Mouse (Mus musculus): ENCODE measurements at regions not wholly inside any gene's neighbourhood (a gene's known extent, or its start where the extent isn't known, plus 50 kb on each side); places are given as distances from the start of the nearest gene placed in this dataset.

- Histone ChIP-seq H3K9ac (no peak overlapping the region), H3K4me3 (ENCODE audit: low read depth, low read length) (no peak overlapping the region), H3K27me3 (ENCODE audit: insufficient read depth, low read length) (no peaks in the 10 kb centered on the region), H3K4me2 (no peak overlapping the region), H3K9me3 (ENCODE audit: low read depth, low read length) (no peaks in the 10 kb centered on the region), H3K4me1 (ENCODE audit: insufficient read depth) (no peaks in the 10 kb centered on the region), H3K27ac (ENCODE audit: low read depth) (no peak overlapping the region), H3K36me3 (ENCODE audit: insufficient read depth) (no peaks in the 10 kb centered on the region)
- ATAC-seq (ENCODE audit: insufficient read depth) (no peak), DNase-seq (no peak)
- 81% methylated on average over 2 of the region's 2 CpGs for WGBS
- TF ChIP-seq CTCF (IDR thresholded peaks at IDR 0.05; ENCODE audit: low read depth) = no peak
These were observed 1307.1 kb upstream of the Gm7489 start for GRCm38 (mm10) chr15:52577614-52578013.

- H3K9ac ChIP-seq = no peak overlapping the region
- no peak overlapping the region for H3K4me2 ChIP-seq
- no peak overlapping the region for H3K4me3 ChIP-seq (ENCODE audit: low read depth, low read length)
- H3K9me3 ChIP-seq (ENCODE audit: low read depth, low read length) = no peaks in the 10 kb centered on the region
- no peaks in the 10 kb centered on the region for H3K36me3 ChIP-seq (ENCODE audit: insufficient read depth)
- TF ChIP-seq CTCF (IDR thresholded peaks at IDR 0.05; ENCODE audit: low read depth) = no peak
- no peaks in the 10 kb centered on the region for H3K27me3 ChIP-seq (ENCODE audit: insufficient read depth, low read length)
- ATAC-seq (ENCODE audit: insufficient read depth) (no peak), DNase-seq (no peak)
- WGBS = 22% methylated on average over 4 of the region's 4 CpGs
- no peaks in the 10 kb centered on the region for H3K4me1 ChIP-seq (ENCODE audit: insufficient read depth)
- H3K27ac ChIP-seq (ENCODE audit: low read depth) = no peak overlapping the region
These were observed 1295.3 kb upstream of the Gm7489 start for GRCm38 (mm10) chr15:52589391-52589790.

- no peaks in the 10 kb centered on the region for H3K4me1 ChIP-seq (ENCODE audit: insufficient read depth)
- no peak for DNase-seq
- H3K36me3 ChIP-seq (ENCODE audit: insufficient read depth) = no peaks in the 10 kb centered on the region
- H3K27ac ChIP-seq (ENCODE audit: low read depth) = no peak overlapping the region
- no peak for ATAC-seq (ENCODE audit: insufficient read depth)
- no peak overlapping the region for H3K4me2 ChIP-seq
- H3K9ac ChIP-seq = no peak overlapping the region
- H3K9me3 ChIP-seq (ENCODE audit: low read depth, low read length) = no peaks in the 10 kb centered on the region
- TF ChIP-seq CTCF (IDR thresholded peaks at IDR 0.05; ENCODE audit: low read depth) = no peak
- no peak overlapping the region for H3K4me3 ChIP-seq (ENCODE audit: low read depth, low read length)
- no peaks in the 10 kb centered on the region for H3K27me3 ChIP-seq (ENCODE audit: insufficient read depth, low read length)
These were observed 1285.2 kb upstream of the Gm7489 start for GRCm38 (mm10) chr15:52599511-52599910.

DNA sequence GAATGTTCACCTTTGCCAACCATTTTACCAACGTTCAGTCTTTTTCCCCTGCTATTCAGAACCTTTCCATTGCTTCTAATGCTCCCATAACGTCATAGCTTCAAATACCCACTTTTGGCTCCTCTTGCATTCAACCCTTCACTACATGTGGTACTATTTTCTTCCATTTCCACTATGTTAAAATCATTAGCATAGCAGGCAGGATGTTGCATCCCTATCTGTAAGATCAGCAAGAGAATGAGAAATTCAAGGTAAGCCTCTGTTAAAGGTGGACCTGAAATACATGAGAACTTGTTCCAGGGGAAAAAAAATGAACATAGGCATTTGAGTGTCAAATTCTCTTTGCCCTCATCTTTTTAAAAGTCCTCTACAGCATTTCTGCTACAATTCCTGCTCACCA is 1284.7 kb upstream of the Gm7489 start:
- no peaks in the 10 kb centered on the region for H3K36me3 ChIP-seq (ENCODE audit: insufficient read depth)
- TF ChIP-seq CTCF (IDR thresholded peaks at IDR 0.05; ENCODE audit: low read depth) = no peak
- H3K9me3 ChIP-seq (ENCODE audit: low read depth, low read length) = no peaks in the 10 kb centered on the region

DNA sequence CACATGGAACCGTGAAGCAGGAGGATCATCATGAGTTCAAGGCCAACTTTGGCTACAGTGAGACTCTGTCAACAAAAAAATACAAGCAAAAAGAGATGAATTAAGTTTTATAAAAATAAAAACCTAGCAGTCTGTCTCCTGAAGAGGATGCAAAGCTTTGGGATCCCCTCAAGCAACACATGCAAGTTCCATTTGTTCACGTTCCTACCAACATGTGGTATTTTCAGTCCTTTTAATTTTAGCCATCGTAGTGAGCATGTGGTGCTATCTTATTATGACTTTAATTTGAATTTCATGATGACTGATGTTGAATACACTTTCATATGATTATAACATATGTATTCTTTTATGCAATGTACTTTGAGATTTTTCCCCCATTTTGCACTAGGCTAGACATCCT is 1244.9 kb upstream of the Gm7489 start:
- DNase-seq (no peak), ATAC-seq (ENCODE audit: insufficient read depth) (no peak)
- no peak overlapping the region for H3K9ac ChIP-seq
- no peaks in the 10 kb centered on the region for H3K9me3 ChIP-seq (ENCODE audit: low read depth, low read length)
- H3K4me3 ChIP-seq (ENCODE audit: low read depth, low read length) = no peak overlapping the region
- H3K4me2 ChIP-seq = no peak overlapping the region
- TF ChIP-seq CTCF (IDR thresholded peaks at IDR 0.05; ENCODE audit: low read depth) = no peak
- no peak overlapping the region for H3K27ac ChIP-seq (ENCODE audit: low read depth)
- no peaks in the 10 kb centered on the region for H3K36me3 ChIP-seq (ENCODE audit: insufficient read depth)
- WGBS = 69% methylated on average over 3 of the region's 3 CpGs
- H3K27me3 ChIP-seq (ENCODE audit: insufficient read depth, low read length) = no peaks in the 10 kb centered on the region
- no peaks in the 10 kb centered on the region for H3K4me1 ChIP-seq (ENCODE audit: insufficient read depth)

More for the DNA sequence above, 1284.7 kb upstream of the Gm7489 start:
- Histone ChIP-seq H3K27ac (ENCODE audit: low read depth) (no peak overlapping the region), H3K4me2 (no peak overlapping the region), H3K27me3 (ENCODE audit: insufficient read depth, low read length) (no peaks in the 10 kb centered on the region), H3K9ac (no peak overlapping the region), H3K4me1 (ENCODE audit: insufficient read depth) (no peaks in the 10 kb centered on the region), H3K4me3 (ENCODE audit: low read depth, low read length) (no peak overlapping the region)
- ATAC-seq (ENCODE audit: insufficient read depth) = no peak
- no peak for DNase-seq
- 69% methylated on average over 2 of the region's 2 CpGs for WGBS

GRCm38 (mm10) chr15:52645961-52646360 is 1238.7 kb upstream of the Gm7489 start:
- no peaks in the 10 kb centered on the region for H3K9me3 ChIP-seq (ENCODE audit: low read depth, low read length)

GRCm38 (mm10) chr15:52657916-52658315 is 1226.8 kb upstream of the Gm7489 start:
- Histone ChIP-seq H3K36me3 (ENCODE audit: insufficient read depth) (no peaks in the 10 kb centered on the region), H3K27ac (ENCODE audit: low read depth) (no peak overlapping the region), H3K27me3 (ENCODE audit: insufficient read depth, low read length) (no peaks in the 10 kb centered on the region), H3K9me3 (ENCODE audit: low read depth, low read length) (no peaks in the 10 kb centered on the region), H3K4me1 (ENCODE audit: insufficient read depth) (no peaks in the 10 kb centered on the region), H3K4me2 (no peak overlapping the region), H3K4me3 (ENCODE audit: low read depth, low read length) (no peak overlapping the region), H3K9ac (no peak overlapping the region)
- TF ChIP-seq CTCF (IDR thresholded peaks at IDR 0.05; ENCODE audit: low read depth) = no peak
- DNase-seq (no peak), ATAC-seq (ENCODE audit: insufficient read depth) (no peak)

More at GRCm38 (mm10) chr15:52645961-52646360, 1238.7 kb upstream of the Gm7489 start:
- WGBS = 74% methylated on average over 2 of the region's 2 CpGs
- no peak for DNase-seq
- Histone ChIP-seq H3K4me2 (no peak overlapping the region), H3K9ac (no peak overlapping the region), H3K4me3 (ENCODE audit: low read depth, low read length) (no peak overlapping the region), H3K36me3 (ENCODE audit: insufficient read depth) (no peaks in the 10 kb centered on the region), H3K27ac (ENCODE audit: low read depth) (no peak overlapping the region), H3K4me1 (ENCODE audit: insufficient read depth) (no peaks in the 10 kb centered on the region), H3K27me3 (ENCODE audit: insufficient read depth, low read length) (no peaks in the 10 kb centered on the region)
- no peak for ATAC-seq (ENCODE audit: insufficient read depth)
- TF ChIP-seq CTCF (IDR thresholded peaks at IDR 0.05; ENCODE audit: low read depth) = no peak

All from lung, embryonic 14.5 days (tissue).